Mouse (Mus musculus) layer of hippocampus, postnatal 14 days (tissue): ENCODE measurements around the gene Creb5. TPM values are rescaled to one million over a fixed set of nuclear protein-coding genes. Genes with fewer than 3 reads are reported as not detected.

Source experiments
- DNase-seq, 2 experiments: peaks; one replicate each; pipeline ENCODE4 v3.0.0; 2021 to 2022; ENCODE audit warnings: low spot score in 2 of 2, mixed read lengths in 1 of 2
- total RNA-seq, 2 experiments: library from RNA; stranded (reverse); gene quantifications; 2 replicates each; pipeline ENCODE4 v1.2.3; 2021

The Creb5 gene
- total RNA-seq, 2 experiments from 2014 or later = 4.7 TPM

DNA sequence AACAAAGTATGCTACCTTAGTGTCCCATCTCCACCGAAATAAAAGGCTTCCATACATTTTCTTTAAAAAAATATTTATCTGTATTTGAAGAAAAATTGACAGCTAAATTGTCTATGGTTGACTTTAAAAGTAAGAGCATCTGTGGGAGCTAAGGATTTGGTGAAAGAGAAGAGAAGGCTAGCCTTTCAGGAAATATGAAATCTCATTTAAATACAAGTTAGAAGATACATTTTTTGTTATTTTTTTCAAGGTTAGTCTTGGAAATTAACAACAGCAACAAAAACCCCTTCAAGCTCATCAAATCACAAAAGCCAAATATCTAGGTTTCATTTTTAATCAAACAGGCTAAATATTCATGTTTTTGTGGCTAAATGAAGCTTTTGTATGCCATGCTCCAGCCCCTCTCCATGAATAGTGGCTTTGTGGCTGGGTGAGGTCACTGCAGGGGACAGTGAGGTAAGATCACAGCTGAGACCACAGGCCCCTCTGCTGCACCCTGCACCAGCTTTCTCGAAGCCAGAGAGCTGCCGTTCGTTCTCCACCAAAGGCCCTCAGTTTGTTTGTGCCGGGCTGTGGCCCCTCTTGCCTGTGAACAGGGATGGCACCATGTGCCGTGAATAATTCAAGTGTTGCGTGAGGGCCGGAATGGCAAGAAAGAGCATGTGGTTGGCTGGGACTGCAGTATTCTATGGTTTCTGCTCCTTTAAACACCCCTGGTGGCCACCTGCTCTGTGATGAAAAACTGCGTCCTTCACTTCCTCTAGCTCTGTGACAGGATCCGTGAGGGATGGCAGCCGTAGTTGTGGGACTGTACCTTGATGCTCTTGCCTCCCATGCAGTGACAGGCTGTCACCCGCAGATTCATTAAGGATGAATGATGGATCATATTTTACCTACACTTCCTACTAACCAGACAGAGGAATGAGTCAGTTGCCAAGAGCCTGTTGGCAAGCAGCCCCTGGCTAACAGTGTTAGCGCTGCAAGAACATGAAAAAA, 350.6 kb downstream of the Creb5 start:
- DNase-seq = peak in 1 of 2 experiments; percentile 33

DNA sequence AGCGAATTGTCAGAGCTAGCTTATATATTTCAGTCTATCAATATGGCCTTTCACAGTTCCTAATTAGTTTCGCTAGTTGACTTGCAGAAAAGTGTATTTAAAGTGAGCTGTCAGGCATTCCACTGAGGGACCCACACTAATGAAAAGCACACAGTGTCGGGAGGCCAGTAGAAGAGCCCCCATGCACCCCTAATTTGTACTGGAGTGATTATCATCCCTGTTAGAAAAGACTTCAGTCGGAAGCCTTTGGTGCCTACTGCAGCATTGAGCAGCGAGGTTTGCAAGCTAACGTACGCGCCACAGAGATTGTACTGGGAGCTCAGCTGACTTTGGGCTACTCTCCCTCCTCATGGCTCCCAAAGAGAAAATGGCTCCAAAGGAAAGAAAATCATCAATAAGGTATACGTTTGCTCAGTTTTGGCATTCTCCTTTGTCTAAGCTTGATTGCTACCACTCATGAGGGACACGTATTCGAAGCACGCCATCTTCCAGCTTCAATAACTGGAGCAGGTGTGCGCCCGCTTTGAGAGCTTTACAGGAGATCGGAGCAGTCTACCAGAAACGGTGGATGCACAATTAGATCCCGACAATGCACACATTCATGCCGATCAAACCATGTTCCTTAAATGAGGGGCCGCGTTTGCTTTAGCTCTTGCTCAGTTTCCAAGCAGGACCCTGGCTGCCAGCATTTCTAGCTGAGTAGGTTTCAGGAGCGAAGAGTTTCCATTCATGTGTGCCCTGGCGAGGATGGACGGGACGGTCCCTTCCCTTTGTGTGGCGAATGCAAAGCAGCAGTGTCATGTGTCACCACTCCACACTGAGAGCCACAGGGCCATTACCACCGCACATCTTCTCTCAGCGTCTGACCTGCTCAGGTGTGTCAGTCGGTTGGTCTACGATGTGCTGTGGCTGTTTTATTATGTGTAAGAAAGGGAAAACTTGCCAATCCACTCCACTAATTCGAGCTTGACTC, 354.8 kb downstream of the Creb5 start:
- no peak for DNase-seq

- DNase-seq = no peak
These were observed 355.8 kb downstream of the Creb5 start for GRCm38 (mm10) chr6:53642826-53643356.

- no peak for DNase-seq
These were observed 356.4 kb downstream of the Creb5 start for GRCm38 (mm10) chr6:53643481-53643880.

DNA sequence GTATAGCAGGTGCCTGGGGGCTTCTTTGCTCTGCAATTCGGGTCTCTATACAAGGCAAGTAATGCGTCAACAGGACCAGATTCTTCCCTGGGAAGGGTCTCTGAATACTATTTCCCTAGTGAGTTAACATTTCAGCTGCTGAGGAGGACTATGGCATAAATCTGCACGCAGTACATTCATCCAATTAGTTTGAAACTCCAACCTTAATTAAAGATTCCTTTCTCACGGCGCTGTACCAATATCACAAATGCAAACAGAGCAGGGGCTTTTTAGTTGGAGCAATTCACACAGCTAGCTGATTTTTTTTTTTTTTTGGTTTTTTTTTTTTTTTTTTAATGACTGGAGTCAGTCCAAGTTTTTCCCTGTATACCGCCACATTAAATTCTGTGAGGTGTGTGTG, 357.0 kb downstream of the Creb5 start:
- DNase-seq = no peak

DNA sequence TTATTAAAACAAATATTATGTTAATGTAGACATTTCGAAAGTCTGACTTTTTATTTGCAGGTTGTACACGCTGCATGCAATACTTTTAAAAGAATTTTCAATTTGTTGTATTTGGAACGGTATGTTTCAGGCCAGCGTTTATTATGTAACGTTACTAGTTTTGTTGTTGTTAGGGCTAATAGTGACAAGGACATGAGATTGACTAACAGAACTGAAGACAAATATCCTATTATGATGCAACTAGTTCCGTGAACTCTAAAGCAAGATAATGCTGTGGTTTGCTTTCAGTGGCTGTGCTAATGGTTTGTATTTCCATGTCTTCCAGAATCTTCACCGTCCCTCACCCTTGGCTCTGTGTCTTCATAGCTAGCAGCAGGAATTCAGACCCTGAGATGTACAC, 357.9 kb downstream of the Creb5 start:
- no peak for DNase-seq

- no peak for DNase-seq
These were observed 362.7 kb downstream of the Creb5 start for GRCm38 (mm10) chr6:53649782-53650181.

DNA sequence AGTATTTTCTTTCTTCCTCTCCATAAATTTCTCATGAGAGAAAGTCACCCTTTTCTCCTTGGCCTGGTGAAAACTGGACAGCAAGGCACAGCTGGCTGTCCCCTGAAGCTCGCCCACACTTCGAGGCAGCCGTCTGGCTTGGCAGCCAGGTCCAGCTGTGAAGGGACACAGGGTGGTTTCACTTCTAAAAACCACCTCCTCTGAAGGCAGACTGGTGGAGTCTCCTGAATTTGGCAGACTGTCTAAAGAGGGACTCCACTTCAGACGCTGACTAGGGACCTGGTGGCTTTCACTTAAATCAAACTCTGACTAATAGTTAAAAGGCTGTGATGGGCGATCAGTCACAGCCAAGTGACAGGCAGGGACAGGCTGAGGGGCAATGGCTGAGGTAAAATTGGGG, 365.6 kb downstream of the Creb5 start:
- DNase-seq = no peak

GRCm38 (mm10) chr6:53653706-53654360, 366.8 kb downstream of the Creb5 start:
- DNase-seq = no peak

DNA sequence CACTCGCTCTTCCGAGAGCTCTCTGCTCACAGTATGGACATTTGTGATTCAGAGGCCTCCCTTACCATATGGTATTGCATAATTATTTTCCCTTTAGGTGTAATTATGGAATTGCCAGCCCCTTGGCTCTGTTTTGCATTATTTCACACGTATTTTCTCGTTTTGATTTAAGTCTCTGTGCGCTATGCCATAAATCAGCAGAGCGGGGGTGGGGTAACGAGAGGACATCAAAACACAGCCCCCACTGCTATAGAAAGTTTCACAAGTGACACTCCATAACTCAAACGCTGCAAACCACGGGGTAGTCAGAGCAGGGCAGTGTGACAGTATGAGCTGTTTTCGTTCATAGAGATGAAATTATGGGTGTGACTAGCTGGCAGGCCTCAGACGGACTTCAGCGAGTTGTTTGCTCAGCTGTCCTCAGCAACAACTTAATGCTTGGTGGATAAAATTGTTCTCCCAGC, 367.3 kb downstream of the Creb5 start:
- no peak for DNase-seq

DNA sequence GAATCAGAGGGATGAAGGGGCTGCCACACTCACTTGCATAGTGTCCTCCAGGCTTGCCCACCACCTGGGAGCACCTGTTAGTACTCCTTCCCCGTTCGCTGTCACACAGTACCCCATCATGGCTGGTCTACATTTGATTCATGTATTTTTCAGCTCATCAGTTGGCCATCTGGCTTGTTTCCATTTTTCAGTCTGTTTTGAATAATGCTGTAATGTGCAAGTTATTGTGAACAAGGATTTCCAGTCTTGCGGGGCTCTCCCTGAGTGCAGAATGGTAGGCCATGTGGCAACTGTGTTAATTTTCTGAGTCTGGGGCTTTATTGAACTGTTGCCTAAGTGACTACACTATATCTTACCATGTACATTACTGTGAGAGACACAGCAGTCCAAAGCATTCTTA, 369.4 kb downstream of the Creb5 start:
- DNase-seq = no peak

DNA sequence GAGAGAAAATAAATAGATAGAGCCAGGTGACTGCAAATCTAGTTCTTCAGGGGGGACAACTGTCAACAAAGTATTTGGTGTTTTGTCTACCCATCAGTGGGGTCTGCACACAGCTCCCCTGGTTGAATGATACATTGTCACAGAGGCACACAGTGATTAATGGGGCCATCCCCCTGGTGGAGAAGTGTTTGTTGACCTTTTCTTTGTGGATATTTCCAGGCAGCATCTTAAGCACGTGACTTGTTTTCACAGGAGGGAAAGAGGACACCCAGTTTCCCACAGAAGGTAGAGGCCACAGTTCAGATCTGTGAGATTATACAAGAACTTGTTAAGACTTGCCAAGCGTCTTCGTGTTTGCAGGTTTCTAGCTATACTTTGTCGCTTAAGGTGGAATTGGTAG, 370.4 kb downstream of the Creb5 start:
- no peak for DNase-seq

DNA sequence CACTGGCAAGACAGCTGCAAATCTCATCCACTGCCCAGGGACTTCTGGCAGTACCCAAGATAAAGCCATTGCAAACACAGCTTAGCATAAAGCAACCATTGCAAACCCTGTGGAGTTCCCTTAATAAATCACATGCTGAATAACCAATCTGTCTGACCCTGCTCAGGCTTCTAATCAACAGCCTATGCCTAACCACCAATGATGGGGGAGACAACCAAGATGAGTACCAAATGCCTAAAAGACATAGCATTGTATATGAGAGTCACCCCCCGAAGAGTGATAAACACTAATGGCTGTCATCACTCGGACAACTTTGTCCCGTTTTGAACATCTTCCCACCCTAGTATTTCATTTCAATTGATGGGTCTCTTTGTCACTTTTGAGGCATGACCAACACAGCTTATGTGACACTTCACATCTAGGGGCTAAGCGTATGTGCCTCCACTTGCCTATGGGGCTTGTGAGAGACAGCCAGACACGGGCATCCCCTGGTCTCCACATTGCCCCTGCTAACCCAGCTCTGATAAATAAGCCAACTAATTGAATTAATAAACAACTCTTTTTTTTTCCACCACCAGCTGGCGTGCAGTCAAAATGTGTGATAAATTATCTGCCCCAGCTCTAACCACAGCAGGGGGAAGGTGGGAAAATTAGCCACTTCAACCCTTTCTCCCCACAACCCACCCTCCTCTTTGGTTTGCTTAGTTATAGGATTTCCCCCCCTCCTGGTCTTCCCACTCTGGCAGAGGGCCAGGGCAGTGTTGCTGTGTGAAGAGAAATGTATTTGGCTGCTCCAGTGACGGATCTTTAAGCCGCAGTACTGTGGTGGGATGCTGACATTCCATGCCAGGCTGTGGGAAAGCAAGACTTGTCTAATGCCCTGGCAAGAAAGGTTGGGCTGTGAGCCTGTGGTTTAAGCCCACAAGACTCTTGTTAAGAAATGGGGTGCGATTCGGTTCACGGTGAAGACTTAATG, 376.1 kb downstream of the Creb5 start:
- no peak for DNase-seq

GRCm38 (mm10) chr6:53664759-53665158, 377.7 kb downstream of the Creb5 start:
- no peak for DNase-seq

DNA sequence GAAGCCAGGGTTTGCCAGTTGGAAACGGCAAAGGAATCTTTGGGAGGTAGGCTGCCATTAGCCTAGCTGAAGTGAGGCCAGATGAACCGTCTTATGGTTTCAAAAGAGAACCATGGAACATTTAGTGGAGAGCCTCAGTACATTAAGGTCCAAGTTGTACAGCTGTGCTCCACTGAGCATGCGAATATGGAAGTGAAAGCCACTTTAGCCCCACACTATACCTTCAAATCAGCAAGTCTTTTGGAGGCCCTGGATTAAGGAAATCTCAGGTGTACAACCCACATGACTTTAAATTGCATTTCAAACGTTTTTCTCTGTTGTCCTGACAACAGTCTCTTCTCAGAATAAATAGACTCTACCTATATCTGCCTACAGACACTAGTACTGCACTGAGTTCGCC, 379.4 kb downstream of the Creb5 start:
- no peak for DNase-seq

DNA sequence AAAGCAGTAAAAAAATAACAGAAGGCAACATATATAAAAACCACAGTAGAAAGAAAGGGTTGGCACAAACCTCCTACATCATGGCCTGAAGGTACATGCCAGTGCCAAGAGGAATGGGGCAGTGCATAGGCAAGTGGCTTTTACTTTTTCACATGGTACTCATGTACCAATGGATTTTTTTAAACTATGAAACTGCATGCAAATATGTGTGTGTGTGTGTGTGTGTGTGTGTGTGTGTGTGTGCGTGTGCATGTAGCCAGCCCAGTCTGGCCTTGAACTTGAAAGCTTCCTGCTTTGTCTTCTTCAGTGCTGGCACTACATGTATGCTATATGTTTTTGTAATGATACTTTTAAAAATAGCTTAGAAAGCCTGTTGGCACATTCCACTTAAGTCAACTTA, 391.2 kb downstream of the Creb5 start:
- DNase-seq = no peak

GRCm38 (mm10) chr6:53680046-53680445, 393.0 kb downstream of the Creb5 start:
- DNase-seq = no peak

DNA sequence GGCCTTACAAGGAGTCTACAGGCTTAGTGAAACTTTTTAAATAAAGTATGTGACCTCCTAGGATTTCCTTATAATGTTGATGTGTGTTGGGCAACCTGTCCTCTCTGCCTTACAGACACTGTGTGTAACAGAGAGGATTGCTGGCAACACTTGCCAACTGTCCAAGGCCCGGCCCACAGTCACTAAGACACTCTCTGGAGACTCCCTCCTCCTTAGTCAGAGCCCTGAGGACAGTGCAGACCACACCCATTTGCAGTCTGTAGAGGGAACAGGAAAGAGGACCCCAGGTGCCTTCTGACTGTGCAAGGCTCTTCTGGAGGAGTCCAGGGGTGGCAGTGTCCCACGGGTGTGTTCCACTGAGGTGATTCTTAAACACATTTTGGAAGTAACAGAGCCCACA, 397.3 kb downstream of the Creb5 start:
- DNase-seq = no peak

GRCm38 (mm10) chr6:53685323-53685722, 398.3 kb downstream of the Creb5 start:
- no peak for DNase-seq
